Mouse (Mus musculus) common myeloid progenitor, adult 5-6 weeks (primary cell): ENCODE data around the gene Pink1. TPM values are rescaled to one million over a fixed set of nuclear protein-coding genes. Genes with fewer than 3 reads are reported as not detected.

ENCODE experiments used
- ATAC-seq: replicated peaks from 2 replicates; pipeline ENCODE4 v1.8.0; 2016; ENCODE audit warnings: low read depth, mild to moderate bottlenecking, moderate TSS enrichment, inconsistent platforms; ENCODE audit not compliant: poor library complexity, severe bottlenecking
- total RNA-seq: library from RNA; stranded (forward); fragments of 200-1000, 187-1606 nt; gene quantifications from 2 replicates; pipeline ENCODE4 v1.2.3, GENCODE M21; 2017

Gene Pink1
- total RNA-seq, 1 experiment from 2014 or later = 51.5 TPM

- no peak for ATAC-seq
Observed at GRCm38 (mm10) chr4:138278346-138278745, 47.8 kb downstream of the Pink1 start.

GRCm38 (mm10) chr4:138272011-138272997, 53.8 kb downstream of the Pink1 start:
- ATAC-seq = no peak

GRCm38 (mm10) chr4:138267869-138268268, 58.2 kb downstream of the Pink1 start:
- ATAC-seq = no peak

Other genes starting within 250 kb of the Pink1 start
- gene Hp1bp3, start 110.0 kb downstream of the Pink1 start, total RNA-seq = 272 and 317 TPM in 2 replicates
- gene Sh2d5, start 75.9 kb downstream of the Pink1 start, total RNA-seq = 22.0 and 24.7 TPM in 2 replicates
- 5.5 and 6.5 TPM in 2 replicates for gene Kif17, start 75.9 kb downstream of the Pink1 start, total RNA-seq
- gene Ddost, start 21.6 kb downstream of the Pink1 start, total RNA-seq = 101 and 107 TPM in 2 replicates
- not detected in 2 replicates for gene Cda, start 41.7 kb upstream of the Pink1 start, total RNA-seq
- gene Fam43b, start 70.2 kb upstream of the Pink1 start, total RNA-seq = not detected in 2 replicates
- gene Mul1, start 108.4 kb upstream of the Pink1 start, total RNA-seq = 4.7 and 7.3 TPM in 2 replicates
- 0.10 TPM in 1 of 2 replicates, not detected in the other for gene Camk2n1, start 128.0 kb upstream of the Pink1 start, total RNA-seq